Mouse (Mus musculus) lung, embryonic 15.5 days (tissue): ENCODE measurements around the gene Sv2c. TPM values are rescaled to one million over a fixed set of nuclear protein-coding genes. Genes with fewer than 3 reads are reported as not detected.
"Not testable (repeated sequence)": the region's sequence is repeated elsewhere in the genome, so short reads cannot be mapped to it uniquely, and the experiment has no call there.

Experiments
- ATAC-seq: fragments of 200-750 bp; cut with Nextera tagmentation; 2 replicates; pipeline ENCODE4 v1.8.0; 2017; ENCODE audit warnings: moderate number of reproducible peaks, borderline replicate concordance; ENCODE audit not compliant: low FRiP score, low TSS enrichment; ENCODE audit errors: extremely low read depth
- H3K27ac ChIP-seq: fragments of 300-500 bp; sonication (generic); 2 replicates; pipeline ENCODE4 v1.5.1; 2015; ENCODE audit warnings: moderate library complexity, mild to moderate bottlenecking, inconsistent platforms
- H3K27me3 ChIP-seq: fragments of 300-500 bp; sonication (generic); 2 replicates; pipeline ENCODE4 v1.6.1; 2015; ENCODE audit warnings: inconsistent platforms
- H3K36me3 ChIP-seq: fragments of 300-500 bp; sonication (generic); 2 replicates; pipeline ENCODE4 v1.6.1; 2015; ENCODE audit warnings: inconsistent platforms
- H3K4me1 ChIP-seq: fragments of 300-500 bp; sonication (generic); 2 replicates; pipeline ENCODE4 v1.6.1; 2015; ENCODE audit warnings: inconsistent platforms
- H3K4me2 ChIP-seq: fragments of 300-500 bp; sonication (generic); 2 replicates; pipeline ENCODE4 v1.6.1; 2015; ENCODE audit warnings: inconsistent platforms, mild to moderate bottlenecking, moderate library complexity
- H3K4me3 ChIP-seq: fragments of 300-500 bp; sonication (generic); 2 replicates; pipeline ENCODE4 v1.5.1; 2015; ENCODE audit warnings: mild to moderate bottlenecking, inconsistent platforms
- H3K9ac ChIP-seq: fragments of 300-500 bp; sonication (generic); 2 replicates; pipeline ENCODE4 v1.6.1; 2015; ENCODE audit warnings: inconsistent platforms
- H3K9me3 ChIP-seq: fragments of 300-500 bp; sonication (generic); 2 replicates; pipeline ENCODE4 v1.6.1; 2016; ENCODE audit warnings: inconsistent platforms
- WGBS: fragments of 180-500 bp; shearing (Covaris S2); methylation state at CpG from one replicate; pipeline ENCODE4 v1.1.7; 2015; 5-methylcytosine and 5-hydroxymethylcytosine counted together
- polyA plus RNA-seq: library from polyadenylated mRNA; unstranded; fragments of >200 nt; fragmentation: Nextera tagmentation; extraction: Ambion mirVana; gene quantifications from 2 replicates; pipeline ENCODE4 v1.2.1, GENCODE M21; 2015

The Sv2c gene
- polyA plus RNA-seq, 1 experiment from 2014 or later, result 1.3 TPM

DNA sequence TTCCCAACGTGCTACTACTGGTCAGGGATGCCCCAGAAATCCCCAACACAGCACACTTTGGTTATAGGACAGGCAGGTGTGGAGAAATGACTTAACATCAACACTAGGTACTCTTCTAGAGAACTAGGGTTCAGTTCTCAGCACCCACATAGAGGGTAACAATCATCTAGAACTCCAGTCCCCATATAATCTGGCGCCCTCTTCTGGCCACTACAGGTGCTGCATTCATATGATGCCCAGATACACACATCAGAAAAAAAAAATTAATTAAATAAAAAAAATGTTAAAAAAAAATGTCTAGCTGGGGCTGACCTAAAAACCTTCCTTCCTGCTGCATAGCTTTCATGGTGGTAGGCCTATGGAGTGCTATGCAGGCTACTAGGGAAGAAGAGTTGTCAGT, 135.1 kb downstream of the Sv2c start:
- H3K9me3 ChIP-seq, result no peaks in the 10 kb centered on the region
- no peaks in the 10 kb centered on the region for H3K27me3 ChIP-seq
- no peak overlapping the region for H3K4me3 ChIP-seq
- 43% methylated on average over 2 of the region's 2 CpGs for WGBS
- H3K4me1 ChIP-seq, result no peaks in the 10 kb centered on the region
- no peak overlapping the region for H3K4me2 ChIP-seq
- H3K9ac ChIP-seq, result no peak overlapping the region
- no peaks in the 10 kb centered on the region for H3K36me3 ChIP-seq
- no peak for ATAC-seq
- H3K27ac ChIP-seq, result no peak overlapping the region

DNA sequence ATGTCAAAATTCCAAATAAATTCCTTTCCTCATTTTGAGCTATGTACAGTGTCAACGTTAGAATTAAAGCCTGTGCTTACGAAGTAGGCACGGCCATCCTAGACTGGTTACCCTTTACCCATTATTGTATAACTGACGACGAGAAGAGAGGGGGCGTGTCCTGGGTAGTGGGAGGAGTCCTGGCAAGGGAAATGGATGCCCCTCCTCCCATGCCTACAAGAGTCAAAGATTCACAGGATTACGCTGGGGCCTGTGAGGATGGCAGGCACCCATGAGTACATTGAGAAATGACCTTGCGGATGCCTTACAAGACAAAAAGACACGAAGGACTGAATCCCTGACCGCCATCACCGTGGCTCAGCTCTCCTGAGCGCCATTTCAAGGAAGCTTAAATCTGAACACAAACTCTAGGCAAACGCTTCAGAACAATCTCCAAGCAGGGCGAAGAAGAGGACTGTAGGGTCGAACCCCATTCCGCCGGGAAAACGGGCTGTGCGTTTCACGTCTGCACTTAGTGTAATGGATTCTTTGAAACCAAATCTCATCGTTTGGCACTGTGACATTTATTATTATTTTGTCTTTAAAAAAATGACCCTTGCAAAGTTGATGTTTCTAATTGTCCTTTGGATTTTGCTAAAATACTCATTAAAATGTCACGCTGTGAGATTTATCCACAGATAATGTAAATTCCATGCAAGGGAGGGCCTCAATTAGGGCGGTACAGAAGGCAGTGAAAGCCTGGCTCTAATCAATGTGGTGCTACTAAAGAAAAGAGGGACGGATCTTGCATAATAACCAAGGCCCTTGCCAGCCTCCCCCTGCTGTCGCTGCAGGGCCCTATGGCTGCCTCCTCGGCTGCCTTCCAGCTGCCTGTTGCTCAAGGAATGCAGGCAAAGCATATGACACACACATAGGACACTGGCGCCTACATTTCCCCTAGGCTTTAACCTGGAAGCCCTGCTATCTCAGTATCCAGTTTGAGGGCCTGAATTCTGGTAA, 137.4 kb downstream of the Sv2c start:
- no peak overlapping the region for H3K9ac ChIP-seq
- 74% methylated on average over 27 of the region's 27 CpGs for WGBS

DNA sequence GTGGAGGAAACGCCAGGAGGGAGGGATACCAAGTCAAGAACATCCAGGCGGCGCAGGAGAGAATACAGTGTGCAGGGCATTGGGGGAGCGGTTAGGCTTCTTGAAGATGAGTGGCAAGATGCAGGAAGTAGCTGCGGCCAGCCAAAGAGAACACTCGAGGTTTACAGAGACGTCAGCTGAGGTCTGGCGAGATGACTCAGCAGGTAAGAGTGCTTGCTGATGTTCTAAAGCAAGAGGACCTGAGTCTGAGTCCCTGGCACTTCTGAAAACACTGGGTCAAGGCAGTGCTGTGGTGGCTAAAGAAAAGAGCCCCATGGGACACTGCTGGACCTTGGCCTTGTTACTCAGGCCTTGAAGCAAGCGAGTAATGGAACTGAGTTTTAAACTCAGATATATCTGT, 144.2 kb downstream of the Sv2c start:
- no peak for ATAC-seq
- H3K9ac ChIP-seq, result no peak overlapping the region

More for the DNA sequence above, 137.4 kb downstream of the Sv2c start:
- no peak overlapping the region for H3K4me2 ChIP-seq
- H3K27me3 ChIP-seq, result no peaks in the 10 kb centered on the region
- H3K9me3 ChIP-seq, result no peaks in the 10 kb centered on the region
- no peak overlapping the region for H3K4me3 ChIP-seq
- H3K4me1 ChIP-seq, result no peaks in the 10 kb centered on the region
- ATAC-seq, result no peak
- no peak overlapping the region for H3K27ac ChIP-seq
- H3K36me3 ChIP-seq, result no peaks in the 10 kb centered on the region

DNA sequence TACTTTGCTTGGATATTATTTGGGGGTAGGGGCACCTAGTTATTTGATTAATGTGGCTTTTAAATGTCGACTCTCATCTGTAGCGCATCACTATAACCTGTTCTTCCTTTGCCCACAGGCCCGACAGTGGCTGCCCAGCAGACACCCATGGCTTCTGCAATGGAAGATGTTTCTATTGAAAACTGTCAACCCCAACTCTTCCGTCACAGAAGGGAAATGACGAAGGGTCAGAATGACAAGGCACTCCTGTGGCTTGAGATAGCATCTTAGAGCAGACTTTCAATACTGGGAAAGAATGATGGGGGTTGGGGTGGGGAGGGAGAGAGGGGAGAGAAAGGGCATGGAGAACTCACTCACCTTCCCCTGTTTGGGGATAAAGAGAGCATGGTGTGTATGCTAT, 145.2 kb downstream of the Sv2c start:
- no peak overlapping the region for H3K9ac ChIP-seq
- no peak overlapping the region for H3K4me2 ChIP-seq
- H3K36me3 ChIP-seq, result no peaks in the 10 kb centered on the region
- H3K4me3 ChIP-seq, result no peak overlapping the region
- no peaks in the 10 kb centered on the region for H3K4me1 ChIP-seq
- no peak overlapping the region for H3K27ac ChIP-seq
- no peaks in the 10 kb centered on the region for H3K27me3 ChIP-seq
- no peaks in the 10 kb centered on the region for H3K9me3 ChIP-seq
- WGBS, result 71% methylated on average over 5 of the region's 5 CpGs
- no peak for ATAC-seq

More for the DNA sequence above, 144.2 kb downstream of the Sv2c start:
- H3K27me3 ChIP-seq, result no peaks in the 10 kb centered on the region
- H3K27ac ChIP-seq, result no peak overlapping the region
- no peaks in the 10 kb centered on the region for H3K4me1 ChIP-seq
- H3K36me3 ChIP-seq, result no peaks in the 10 kb centered on the region
- 60% methylated on average over 9 of the region's 9 CpGs for WGBS
- H3K4me3 ChIP-seq, result no peak overlapping the region
- no peak overlapping the region for H3K4me2 ChIP-seq
- no peaks in the 10 kb centered on the region for H3K9me3 ChIP-seq

DNA sequence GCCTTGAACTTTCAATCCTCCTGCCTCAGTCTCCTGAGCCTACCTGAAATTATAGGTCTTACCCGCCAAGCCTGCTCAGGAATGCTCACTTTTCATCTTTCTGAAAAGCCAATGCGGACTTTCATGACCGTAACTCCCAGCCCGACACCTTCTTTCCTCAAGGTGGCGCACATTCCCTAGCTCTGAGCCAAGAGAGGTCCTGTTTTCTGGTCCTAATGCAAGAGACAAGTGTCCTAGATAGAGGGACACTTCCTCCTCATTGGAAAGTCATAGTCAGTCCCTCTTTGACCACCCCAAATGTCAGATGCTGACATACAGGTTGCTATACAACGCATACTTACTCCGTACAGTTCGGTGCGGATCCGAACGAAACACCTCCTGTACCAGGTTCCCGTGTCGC, 146.0 kb downstream of the Sv2c start:
- no peak overlapping the region for H3K27ac ChIP-seq
- no peaks in the 10 kb centered on the region for H3K36me3 ChIP-seq
- no peaks in the 10 kb centered on the region for H3K4me1 ChIP-seq
- H3K9me3 ChIP-seq, result no peaks in the 10 kb centered on the region
- no peaks in the 10 kb centered on the region for H3K27me3 ChIP-seq
- no peak overlapping the region for H3K4me2 ChIP-seq
- H3K9ac ChIP-seq, result no peak overlapping the region
- ATAC-seq, result no peak
- WGBS, result 74% methylated on average over 13 of the region's 13 CpGs
- H3K4me3 ChIP-seq, result no peak overlapping the region

DNA sequence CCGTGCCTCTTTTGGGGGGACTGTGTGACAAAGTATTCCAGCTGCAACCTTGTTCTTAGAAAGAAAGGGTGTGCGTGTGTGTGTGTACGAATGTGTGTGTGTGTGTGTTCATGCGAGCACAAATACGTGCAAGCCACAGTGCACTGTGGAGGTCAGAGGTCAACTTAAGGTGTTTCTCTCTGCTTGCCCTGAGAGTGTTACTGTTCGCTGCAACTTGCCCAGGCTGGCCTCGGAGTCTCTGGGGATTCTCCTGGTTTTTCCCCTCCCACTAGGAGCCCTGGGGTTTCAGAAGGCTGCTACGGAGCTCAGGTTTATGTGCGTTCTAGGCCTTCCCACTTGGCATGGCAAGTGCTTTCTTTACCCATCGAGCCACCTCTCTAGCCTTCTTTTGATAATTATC, 157.2 kb downstream of the Sv2c start:
- H3K9me3 ChIP-seq, result no peaks in the 10 kb centered on the region
- H3K4me2 ChIP-seq, result no peak overlapping the region
- no peak overlapping the region for H3K4me3 ChIP-seq
- no peaks in the 10 kb centered on the region for H3K4me1 ChIP-seq
- H3K36me3 ChIP-seq, result no peaks in the 10 kb centered on the region
- no peak overlapping the region for H3K9ac ChIP-seq
- H3K27me3 ChIP-seq, result no peaks in the 10 kb centered on the region
- ATAC-seq, result no peak
- no peak overlapping the region for H3K27ac ChIP-seq
- 80% methylated on average over 10 of the region's 10 CpGs for WGBS

DNA sequence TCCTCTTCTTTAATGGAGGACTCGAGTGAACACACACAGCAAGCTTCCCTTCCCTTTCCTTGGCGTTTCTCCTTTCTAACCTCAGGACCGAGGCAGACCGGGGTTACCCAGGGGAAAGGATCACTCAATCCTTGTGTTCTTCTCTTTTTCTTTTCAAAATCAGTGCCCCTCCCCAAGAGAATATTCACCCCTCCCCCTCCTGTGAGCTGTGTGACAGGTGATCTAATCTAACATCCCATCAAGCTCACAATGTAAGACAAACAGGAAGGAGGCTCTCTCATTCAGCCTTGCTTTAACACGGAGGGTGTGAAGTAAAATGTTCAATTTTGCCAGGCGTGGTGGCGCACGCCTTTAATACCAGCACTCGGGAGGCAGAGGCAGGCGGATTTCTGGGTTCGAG, 158.3 kb downstream of the Sv2c start:
- 81% methylated on average over 11 of the region's 11 CpGs for WGBS
- no peaks in the 10 kb centered on the region for H3K9me3 ChIP-seq
- ATAC-seq, result no peak

DNA sequence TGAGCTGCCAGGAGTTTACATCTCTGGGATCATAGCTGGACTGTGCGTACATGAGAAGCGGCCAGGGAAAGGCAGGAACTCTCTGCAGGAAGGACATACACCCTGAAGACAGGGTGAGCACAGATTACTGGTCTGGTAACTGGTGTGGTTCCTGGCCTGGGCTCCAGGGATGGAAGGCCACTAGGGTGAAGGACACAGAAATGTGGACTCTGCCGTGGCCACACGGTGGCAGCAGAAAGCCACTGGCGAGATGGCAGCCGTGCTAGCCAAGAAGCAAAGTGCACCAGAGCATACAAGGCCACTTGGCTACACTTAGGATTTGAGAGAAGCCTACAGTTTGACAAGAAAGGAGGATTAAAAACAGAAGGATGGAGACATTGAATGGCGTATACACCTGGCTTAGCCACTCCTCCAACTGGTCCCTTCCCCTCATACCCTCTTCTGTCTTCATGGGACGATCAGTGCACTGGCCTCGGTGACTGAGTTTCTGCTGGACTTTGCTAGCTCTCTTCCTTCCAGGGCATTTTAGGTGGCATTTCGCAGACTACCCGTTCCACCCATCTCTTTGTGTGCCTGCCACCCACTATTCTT, 158.9 kb downstream of the Sv2c start:
- Histone ChIP-seq H3K9ac (no peak overlapping the region), H3K36me3 (no peaks in the 10 kb centered on the region), H3K9me3 (no peaks in the 10 kb centered on the region), H3K27me3 (no peaks in the 10 kb centered on the region), H3K4me2 (no peak overlapping the region), H3K4me3 (no peak overlapping the region), H3K4me1 (no peaks in the 10 kb centered on the region), H3K27ac (no peak overlapping the region)
- 49% methylated on average over 11 of the region's 11 CpGs for WGBS
- ATAC-seq, result peak; percentile 45; the same call in 1 of the 2 replicates

More for the DNA sequence above, 158.3 kb downstream of the Sv2c start:
- Histone ChIP-seq H3K4me3 (no peak overlapping the region), H3K27me3 (no peaks in the 10 kb centered on the region), H3K4me2 (no peak overlapping the region), H3K36me3 (no peaks in the 10 kb centered on the region), H3K27ac (no peak overlapping the region), H3K9ac (no peak overlapping the region), H3K4me1 (no peaks in the 10 kb centered on the region)

DNA sequence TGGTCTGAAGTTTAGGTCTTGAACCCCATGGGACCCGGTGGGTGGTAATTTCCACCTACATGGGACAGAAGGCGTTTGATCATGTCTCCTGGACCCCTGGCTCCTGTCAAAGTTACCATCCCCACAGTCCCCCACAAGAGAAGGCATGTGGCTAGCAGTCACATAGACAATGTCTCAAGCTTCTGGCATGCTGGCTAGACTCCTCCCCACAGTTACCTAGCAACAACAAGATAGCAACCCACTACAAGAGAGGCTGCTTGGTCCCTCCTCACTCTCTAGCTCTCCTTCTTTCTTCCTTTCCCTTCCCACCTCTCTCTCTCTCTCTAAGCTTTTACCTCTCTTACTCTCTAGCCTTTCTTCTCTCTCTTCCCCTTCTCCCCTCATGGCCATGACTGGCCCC, 164.3 kb downstream of the Sv2c start:
- H3K27ac ChIP-seq, H3K4me1 ChIP-seq, H3K36me3 ChIP-seq, H3K4me3 ChIP-seq, H3K9me3 ChIP-seq, H3K9ac ChIP-seq, ATAC-seq, H3K4me2 ChIP-seq, H3K27me3 ChIP-seq: not testable (repeated sequence)
- 75% methylated on average over 2 of the region's 2 CpGs for WGBS

DNA sequence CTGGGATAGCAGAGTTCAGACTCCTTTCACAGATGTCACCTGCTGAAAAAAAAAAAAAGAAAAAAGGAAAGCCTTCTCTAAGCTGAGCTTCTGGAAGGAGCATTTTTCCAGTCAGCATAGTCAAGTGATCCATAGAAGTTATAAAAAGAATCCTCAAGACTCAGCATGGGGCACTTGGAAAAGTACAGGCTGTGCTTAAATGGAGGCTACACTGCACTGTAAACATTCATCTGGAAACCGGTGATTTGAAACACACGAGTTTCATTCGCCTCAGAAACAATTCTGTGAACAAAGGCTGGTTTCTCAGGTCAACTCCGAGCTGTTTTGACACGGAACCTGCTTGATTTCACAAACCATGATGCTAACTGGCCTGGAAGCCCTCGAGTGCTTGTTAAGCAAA, 165.6 kb downstream of the Sv2c start:
- H3K4me1 ChIP-seq, result no peaks in the 10 kb centered on the region
- 56% methylated on average over 6 of the region's 6 CpGs for WGBS
- no peak overlapping the region for H3K4me3 ChIP-seq

DNA sequence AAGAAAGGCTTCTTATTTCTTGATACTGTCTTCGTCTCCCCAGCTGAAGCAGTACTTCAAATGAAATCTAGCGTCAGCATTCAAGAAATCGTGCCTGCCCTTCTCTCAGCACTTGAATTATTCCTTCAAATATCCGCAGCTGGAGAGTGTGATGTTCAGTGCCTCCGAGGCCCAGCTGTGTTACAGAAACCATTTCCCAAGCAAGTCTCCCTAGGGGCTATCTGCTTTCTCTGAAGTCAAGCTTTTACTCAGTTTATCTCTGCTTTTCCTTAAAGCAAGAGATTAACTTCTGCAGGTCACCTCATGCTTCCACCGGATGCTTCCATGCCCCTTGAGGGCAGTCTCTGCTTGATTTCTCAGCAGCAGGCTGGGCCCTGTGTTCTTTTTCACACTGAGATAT, 166.8 kb downstream of the Sv2c start:
- Histone ChIP-seq H3K27me3 (no peaks in the 10 kb centered on the region), H3K4me3 (no peak overlapping the region), H3K9ac (no peak overlapping the region), H3K4me2 (no peak overlapping the region), H3K36me3 (no peaks in the 10 kb centered on the region), H3K27ac (no peak overlapping the region), H3K4me1 (peaks cover 8% of the 10 kb centered on the region; the same call in 1 of the 2 replicates), H3K9me3 (no peaks in the 10 kb centered on the region)
- ATAC-seq, result no peak
- 46% methylated on average over 6 of the region's 6 CpGs for WGBS

More for the DNA sequence above, 165.6 kb downstream of the Sv2c start:
- Histone ChIP-seq H3K27ac (no peak overlapping the region), H3K36me3 (no peaks in the 10 kb centered on the region), H3K9ac (no peak overlapping the region), H3K27me3 (no peaks in the 10 kb centered on the region), H3K4me2 (no peak overlapping the region), H3K9me3 (no peaks in the 10 kb centered on the region)
- ATAC-seq, result no peak

DNA sequence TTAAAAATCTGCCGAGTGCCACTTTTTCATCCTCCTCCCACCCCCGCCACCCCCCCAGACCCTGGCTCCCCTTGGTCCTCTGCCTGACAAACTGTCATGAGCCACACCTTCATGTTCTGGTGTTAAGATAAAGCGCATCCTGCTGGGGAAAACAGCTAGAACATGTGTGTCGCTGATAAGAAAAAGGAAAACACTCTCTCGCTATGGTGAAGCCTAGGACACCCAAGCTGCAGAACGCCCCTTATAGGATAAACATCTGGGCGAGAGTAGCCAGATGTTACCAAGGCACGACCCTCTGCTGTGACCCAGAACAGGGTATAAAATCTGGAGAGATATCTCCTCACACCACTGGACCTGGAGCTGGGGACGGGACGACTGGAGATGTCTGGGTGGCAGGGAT, 167.2 kb downstream of the Sv2c start:
- no peak for ATAC-seq
- no peak overlapping the region for H3K9ac ChIP-seq
- H3K4me1 ChIP-seq, result peaks cover 11% of the 10 kb centered on the region
- no peak overlapping the region for H3K4me2 ChIP-seq
- no peak overlapping the region for H3K4me3 ChIP-seq
- H3K9me3 ChIP-seq, result no peaks in the 10 kb centered on the region
- H3K27me3 ChIP-seq, result no peaks in the 10 kb centered on the region
- no peaks in the 10 kb centered on the region for H3K36me3 ChIP-seq
- H3K27ac ChIP-seq, result no peak overlapping the region
- WGBS, result 32% methylated on average over 10 of the region's 10 CpGs
